Mouse (Mus musculus) cerebellum, postnatal 4 days (tissue): ENCODE measurements around the gene St3gal6.
"Not testable (repeated sequence)": the region's sequence is repeated elsewhere in the genome, so short reads cannot be mapped to it uniquely, and the experiment has no call there.

Source experiments
- DNase-seq, 2 experiments: peaks; one replicate each; pipeline ENCODE4 v3.0.0; 2022; ENCODE audit warnings: low spot score in 2 of 2, mixed read lengths in 1 of 2

The St3gal6 gene

GRCm38 (mm10) chr16:58476363-58476762, 47.7 kb downstream of the St3gal6 start:
- no peak for DNase-seq

GRCm38 (mm10) chr16:58475544-58476154, 48.4 kb downstream of the St3gal6 start:
- no peak for DNase-seq

GRCm38 (mm10) chr16:58474875-58475274, 49.2 kb downstream of the St3gal6 start:
- no peak for DNase-seq

DNA sequence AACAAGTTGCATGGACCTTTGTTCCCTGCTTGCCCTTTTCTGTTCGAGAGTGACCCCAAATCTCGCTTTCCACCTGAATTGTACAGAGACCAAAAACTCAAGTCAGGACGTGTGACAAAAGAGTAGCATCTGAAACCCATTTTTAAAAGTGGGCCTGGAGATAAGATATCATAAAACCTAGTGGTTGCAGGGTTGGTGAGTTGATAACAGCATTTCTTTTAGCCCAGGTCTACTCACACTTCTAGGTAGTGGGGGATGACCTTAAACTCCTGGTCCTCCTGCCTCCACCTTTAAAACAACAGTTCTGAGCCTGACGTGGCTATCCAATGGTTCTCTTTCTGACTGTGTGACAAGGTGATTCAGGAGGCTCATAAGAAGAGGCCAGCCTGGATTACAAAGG, 53.2 kb downstream of the St3gal6 start:
- DNase-seq, result no peak

- DNase-seq, result no peak
Measured at GRCm38 (mm10) chr16:58470061-58470460, 54.0 kb downstream of the St3gal6 start.

DNA sequence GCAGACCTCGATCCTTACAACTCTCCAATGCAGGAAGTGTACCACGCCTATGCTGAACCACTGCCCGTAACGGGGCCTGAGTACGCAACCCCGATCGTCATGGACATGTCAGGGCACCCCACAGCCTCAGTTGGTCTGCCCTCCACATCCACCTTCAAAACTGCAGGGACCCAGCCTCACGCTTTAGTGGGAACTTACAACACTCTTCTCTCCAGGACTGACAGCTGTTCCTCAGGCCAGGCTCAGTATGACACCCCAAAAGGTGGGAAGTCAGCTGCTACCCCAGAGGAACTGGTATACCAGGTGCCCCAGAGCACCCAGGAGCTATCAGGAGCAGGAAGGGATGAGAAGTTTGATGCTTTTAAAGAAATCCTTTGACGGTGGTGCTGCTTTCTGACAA, 58.6 kb downstream of the St3gal6 start:
- DNase-seq, result no peak

GRCm38 (mm10) chr16:58464051-58464450, 60.0 kb downstream of the St3gal6 start:
- no peak for DNase-seq

- no peak for DNase-seq
Measured at GRCm38 (mm10) chr16:58462519-58462918, 61.5 kb downstream of the St3gal6 start.

GRCm38 (mm10) chr16:58461856-58462518, 62.1 kb downstream of the St3gal6 start:
- no peak for DNase-seq

GRCm38 (mm10) chr16:58460386-58460785, 63.7 kb downstream of the St3gal6 start:
- no peak for DNase-seq

- not testable (repeated sequence) for DNase-seq
Measured at GRCm38 (mm10) chr16:58459966-58460365, 64.1 kb downstream of the St3gal6 start.

- DNase-seq, result no peak
Measured at GRCm38 (mm10) chr16:58456991-58457390, 67.1 kb downstream of the St3gal6 start.

DNA sequence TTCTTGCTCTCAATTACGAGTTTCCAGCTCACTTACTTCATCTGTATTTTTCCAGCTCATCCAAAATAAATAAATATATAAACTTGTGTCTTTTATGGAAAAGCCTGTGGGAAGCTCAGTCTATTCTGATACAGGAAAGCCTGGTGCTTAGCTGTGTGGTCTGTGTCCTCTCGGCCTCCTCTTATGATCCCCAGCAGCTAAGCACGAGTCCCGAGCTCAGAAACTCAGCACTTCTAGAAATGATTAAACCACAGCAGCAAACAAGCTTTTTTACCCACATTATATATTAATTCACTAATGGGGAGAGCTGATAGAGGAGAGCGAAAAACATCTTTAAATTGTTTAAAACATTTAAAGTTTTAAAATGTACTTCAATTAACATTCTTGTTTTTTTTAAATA, 67.6 kb downstream of the St3gal6 start:
- no peak for DNase-seq

- no peak for DNase-seq
Measured at GRCm38 (mm10) chr16:58455118-58455517, 68.9 kb downstream of the St3gal6 start.

DNA sequence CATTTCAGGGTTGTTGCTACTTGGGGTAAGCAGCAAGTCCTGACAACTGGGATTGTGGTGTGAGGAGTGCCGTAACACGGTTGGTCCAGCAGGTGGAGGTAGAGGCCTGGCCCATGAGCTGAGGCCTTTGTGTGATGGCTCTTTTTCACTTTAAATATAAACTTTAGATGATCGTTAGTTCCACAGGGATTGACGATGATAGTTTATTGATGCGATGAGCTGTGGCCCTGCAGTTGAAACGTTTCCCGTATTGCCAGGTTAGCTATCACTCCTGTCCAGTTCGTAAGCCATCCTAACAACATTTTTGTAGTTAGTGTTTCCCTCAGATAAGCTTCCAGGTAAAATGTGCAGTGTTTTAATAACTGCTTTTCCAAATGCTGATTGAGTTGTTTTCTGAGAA, 69.4 kb downstream of the St3gal6 start:
- peak in 1 of 2 experiments; percentile 26 for DNase-seq

GRCm38 (mm10) chr16:58453820-58454219, 70.2 kb downstream of the St3gal6 start:
- no peak for DNase-seq

DNA sequence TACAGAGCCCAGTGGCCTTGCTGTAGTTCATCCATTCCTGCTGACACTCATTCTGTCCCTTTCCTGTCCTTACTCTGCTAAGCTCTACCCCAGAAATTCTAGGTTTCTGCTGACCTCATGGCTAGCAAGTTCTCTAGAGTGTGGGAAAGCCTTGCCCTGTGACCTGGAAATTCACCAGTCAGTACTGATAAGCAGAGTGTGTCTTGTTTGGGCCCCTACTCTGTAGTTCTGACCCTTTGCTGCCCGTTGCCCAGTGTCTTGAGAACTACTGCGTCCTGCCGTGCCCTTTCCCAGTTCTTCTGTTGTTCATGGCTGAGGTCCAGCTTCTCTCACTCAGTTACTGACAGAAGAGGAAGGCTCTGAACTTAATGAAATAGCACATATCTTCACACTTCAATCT, 70.9 kb downstream of the St3gal6 start:
- DNase-seq, result no peak

DNA sequence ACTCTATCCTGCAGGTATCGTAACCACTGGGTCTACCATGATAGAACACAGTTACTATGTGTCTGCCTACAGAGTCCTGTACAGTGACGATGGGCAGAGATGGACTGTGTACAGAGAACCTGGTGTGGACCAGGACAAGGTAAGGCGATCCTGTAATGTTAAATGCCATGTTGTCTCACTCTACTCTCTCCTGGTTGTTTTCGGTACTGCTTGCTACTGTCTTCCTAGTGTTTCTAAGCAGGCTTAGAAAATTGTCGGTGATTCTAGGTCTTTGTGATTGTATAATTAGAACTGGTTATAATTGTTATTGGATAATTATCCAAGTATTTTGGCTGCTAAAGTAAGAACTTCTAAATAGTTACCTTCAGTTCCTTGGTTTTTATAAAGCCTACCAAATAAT, 72.4 kb downstream of the St3gal6 start:
- no peak for DNase-seq

DNA sequence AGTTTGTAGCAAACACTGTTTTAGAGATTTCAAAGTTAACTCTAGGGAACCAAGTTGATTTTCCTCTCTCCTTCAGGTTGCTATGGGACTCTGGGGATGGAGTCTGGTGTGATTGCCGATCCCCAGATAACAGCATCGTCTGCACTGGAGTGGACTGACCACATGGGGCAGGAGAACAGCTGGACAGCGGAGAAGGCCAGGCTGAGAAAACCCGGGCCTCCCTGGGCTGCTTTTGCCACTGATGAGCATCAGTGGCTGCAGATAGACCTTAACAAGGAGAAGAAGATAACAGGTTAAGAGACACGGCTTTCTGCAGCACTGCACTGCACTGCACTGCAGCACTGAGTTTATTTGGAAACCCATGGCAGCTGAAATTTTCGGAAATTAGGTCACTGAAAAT, 73.4 kb downstream of the St3gal6 start:
- DNase-seq, result no peak

GRCm38 (mm10) chr16:58449073-58449472, 75.0 kb downstream of the St3gal6 start:
- DNase-seq, result no peak

GRCm38 (mm10) chr16:58446281-58447259, 77.5 kb downstream of the St3gal6 start:
- no peak for DNase-seq

GRCm38 (mm10) chr16:58444735-58445134, 79.3 kb downstream of the St3gal6 start:
- no peak for DNase-seq
